Mouse (Mus musculus): ENCODE results near the gene Nt5e.
A peak's percentile ranks its signal among the peaks of the same experiment; 100 is the strongest.
"Not testable (repeated sequence)": the region's sequence is repeated elsewhere in the genome, so short reads cannot be mapped to it uniquely, and the experiment has no call there.

Gene Nt5e

GRCm38 (mm10) chr9:88326930-88327901, at the start of gene Nt5e:
Gene Nt5e (plus strand): TSS chr9:88327197.
- DNase-seq: peak; percentile 85 to 88

DNA sequence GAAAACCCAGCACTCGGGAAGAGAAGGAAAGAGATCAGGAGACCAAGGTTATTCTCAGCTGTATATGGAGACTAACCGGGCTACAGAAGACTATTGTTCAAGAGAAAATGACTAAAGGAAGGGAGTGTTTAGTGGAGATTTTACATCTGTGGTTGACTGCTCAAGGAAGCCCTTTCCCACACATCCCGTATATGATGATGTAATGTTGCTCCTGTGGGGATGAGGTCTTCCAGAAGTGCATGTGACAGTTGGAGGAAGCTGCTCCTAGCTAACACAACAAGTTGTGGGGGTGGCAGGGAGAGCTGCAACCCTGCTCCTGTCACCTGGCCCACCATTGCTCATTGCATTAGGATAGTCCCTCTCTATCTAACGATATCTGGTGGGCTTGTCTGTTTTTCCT, 49.4 kb upstream of the Nt5e start:
- DNase-seq: no peak

DNA sequence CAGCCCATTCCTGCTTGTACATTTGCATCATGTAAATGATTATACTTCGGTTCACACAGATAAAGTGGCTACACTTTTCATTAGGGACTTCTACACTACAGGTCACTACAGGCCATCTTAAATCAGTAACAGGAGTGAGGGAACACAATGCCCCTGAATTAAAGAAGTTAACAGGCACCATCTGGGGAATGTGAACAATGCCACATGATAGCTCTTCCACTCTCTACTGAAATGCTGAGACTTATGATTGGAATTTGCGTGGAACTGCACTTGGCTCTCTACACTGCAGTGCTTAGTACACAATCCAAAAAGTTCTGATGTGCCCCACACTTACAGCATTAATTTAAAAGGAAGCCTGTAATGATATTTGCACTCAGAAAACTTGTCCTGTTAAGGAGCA, 47.3 kb upstream of the Nt5e start:
- no peak for DNase-seq

DNA sequence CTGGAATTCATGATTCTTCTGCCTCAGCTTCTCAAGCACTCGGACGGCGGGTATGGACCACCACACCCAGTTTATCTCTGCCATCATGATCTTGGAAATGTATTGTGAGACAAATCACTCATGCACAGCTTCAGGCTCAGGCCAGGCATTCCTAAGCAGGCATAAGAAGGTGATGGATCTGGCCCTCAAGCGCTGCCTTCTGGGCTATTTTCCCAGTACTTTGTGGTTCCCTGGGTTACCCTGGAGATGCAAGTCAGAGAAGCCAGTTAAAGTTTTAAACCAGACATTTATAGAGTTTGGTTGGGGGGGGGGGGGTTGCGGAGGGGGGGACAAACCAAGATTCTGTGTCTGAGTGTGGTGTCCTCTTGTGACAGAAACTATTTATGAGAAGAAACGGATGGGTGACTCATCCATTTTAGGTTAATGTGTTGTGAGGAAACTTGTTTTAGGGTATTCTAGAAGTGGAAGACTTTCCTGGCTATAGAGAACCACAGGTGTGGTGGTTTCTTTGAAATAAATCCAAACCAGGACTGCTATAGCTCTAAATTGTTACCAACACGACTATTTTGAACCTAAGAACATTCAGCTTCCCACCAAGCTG, 37.3 kb upstream of the Nt5e start:
- DNase-seq: no peak

DNA sequence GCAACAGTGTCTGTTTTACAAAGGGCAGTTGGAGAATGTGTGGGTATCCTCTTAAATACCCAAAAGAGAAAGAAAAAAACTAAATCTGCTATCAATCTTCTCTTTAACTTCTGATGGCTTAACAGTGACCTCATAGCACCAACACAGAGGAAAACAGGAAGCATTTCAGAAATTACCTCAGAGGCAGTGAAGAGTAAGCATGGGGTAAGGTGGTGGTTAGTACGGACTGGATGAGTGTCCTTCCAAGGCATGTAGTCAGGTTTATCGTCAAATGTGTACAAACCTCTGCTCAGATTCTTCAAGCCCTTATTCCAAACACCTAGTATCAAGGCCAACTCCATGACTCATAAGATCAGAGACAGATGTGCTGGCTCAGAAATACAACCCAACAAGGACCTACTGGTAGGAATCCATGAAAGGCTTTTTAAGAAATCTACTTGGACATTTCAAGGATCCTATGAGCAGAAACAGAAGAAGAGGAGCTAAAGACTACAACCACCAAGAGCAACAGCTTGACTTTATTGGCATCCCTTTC, 34.1 kb upstream of the Nt5e start:
- DNase-seq: no peak

- peak; percentile 45 to 62 for DNase-seq
Measured at GRCm38 (mm10) chr9:88295798-88296197, 31.2 kb upstream of the Nt5e start.

- DNase-seq: no peak
Measured at GRCm38 (mm10) chr9:88296321-88296720, 30.7 kb upstream of the Nt5e start.

DNA sequence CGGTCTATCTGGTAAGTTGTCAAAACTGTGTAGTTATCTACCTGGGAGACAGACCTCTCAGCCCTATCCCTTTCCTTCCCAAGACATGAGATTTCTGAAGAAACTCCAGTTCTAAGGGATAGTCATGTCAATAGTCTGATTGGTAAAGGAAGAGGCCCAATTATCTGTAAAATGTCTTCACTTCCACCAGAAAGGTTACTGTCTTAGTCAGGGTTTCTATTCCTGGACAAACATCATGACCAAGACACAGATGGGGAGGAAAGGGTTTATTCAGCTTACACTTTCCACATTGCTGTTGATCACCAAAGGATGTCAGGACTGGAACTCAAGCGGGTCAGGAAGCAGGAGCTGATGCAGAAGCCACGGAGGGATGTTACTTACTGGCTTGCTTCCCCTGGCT, 29.8 kb upstream of the Nt5e start:
- DNase-seq: not testable (repeated sequence)

- DNase-seq: no peak
Measured at GRCm38 (mm10) chr9:88297871-88298658, 28.9 kb upstream of the Nt5e start.

DNA sequence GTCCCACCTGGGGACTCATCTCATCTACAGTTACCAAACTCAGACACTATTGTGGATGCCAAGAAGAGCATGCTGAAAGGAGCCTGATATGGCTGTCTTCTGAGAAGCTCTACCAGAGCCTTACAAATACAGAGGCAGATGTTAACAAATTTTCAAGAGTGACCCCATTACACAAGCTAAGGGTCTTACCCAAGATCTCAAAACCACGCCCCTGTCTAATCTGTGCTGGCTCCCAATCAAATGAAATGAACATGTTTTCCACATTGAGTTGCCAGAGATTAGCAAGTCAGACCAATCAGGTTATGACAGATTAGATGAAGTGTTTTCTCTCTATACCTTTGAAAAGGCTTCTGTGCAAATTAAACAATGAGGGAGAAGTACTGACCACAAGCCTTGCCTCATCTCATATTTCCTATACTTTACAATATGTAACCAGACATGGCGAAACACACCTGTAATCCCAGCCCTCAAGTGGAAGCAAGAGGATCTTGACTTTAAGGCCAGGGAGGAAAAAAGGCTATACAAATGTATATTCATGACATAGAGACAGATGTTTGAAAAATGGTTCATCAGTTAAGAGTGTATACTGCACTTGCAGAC, 19.9 kb upstream of the Nt5e start:
- DNase-seq: no peak

DNA sequence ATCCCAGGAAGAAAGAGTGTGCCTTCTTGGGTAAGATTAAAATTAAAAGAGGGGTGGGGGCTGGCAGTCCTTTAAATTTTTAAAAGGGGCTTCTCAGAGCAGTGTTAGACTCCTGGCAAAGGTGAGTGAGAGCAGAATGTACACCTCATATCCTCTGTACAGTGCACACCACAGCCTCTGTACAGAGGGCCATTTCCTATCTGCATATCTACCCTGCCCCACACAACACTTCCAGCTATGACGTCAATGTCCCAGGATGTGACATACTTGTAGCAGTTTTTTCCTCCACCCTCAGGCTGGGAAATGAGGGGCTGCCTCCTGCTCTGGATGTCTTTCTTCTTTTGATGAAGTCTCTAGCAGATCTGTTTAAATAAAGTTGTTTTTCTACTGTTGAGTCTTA, 17.9 kb upstream of the Nt5e start:
- no peak for DNase-seq

GRCm38 (mm10) chr9:88319226-88319625, 7.8 kb upstream of the Nt5e start:
- no peak for DNase-seq

DNA sequence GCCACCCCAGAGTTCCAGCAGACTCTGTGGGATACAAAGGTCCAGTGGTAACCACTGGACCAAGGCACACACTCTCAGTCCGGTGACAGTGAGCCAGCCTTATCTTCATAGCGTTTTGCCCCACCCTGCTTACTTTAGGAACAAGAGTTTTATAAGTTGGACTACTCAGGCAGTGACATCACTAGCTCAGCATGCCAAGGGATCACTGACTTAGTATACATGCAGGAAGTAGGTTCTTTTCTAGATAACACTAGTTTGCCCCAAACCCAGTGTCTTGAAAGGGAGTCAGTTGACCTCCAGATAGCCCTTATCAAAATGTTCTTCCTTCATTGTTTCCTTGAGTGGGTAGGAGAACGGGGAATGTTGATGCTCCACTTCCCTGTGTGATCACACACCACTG, 2.4 kb upstream of the Nt5e start:
- no peak for DNase-seq

- DNase-seq: no peak
Measured at GRCm38 (mm10) chr9:88328666-88329065, 1.7 kb downstream of the Nt5e start.

DNA sequence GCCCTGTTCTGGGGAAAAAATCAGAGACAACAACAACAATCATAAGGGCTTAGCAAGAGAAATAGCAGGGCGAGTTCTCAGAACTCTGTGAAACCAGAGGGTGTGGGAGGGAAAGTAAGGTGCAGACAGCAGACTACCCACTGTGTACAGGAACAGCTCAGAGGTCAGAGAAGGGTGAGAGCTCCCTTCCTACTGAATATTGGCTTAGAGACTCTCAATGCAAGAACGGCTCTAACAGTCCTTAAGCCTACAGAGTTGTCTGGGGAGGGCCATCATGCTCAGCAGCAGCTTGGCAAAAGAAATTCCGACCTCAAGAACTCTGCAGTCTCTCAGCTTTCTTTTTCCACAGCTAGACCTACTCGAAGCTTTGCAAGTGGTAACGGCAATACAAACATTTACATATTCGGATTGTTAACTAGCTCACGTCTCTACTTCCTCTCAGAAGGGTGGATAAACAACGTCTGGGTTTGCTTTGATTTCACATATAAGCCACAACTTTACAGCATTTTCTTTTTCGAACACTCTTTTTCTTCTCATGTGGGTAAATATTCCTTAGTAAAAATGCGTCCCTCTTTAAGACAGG, 2.3 kb downstream of the Nt5e start:
- DNase-seq: no peak

GRCm38 (mm10) chr9:88330316-88330715, 3.3 kb downstream of the Nt5e start:
- DNase-seq: no peak

GRCm38 (mm10) chr9:88332447-88332846, 5.5 kb downstream of the Nt5e start:
- DNase-seq: no peak

- no peak for DNase-seq
Measured at GRCm38 (mm10) chr9:88335839-88336238, 8.8 kb downstream of the Nt5e start.

DNA sequence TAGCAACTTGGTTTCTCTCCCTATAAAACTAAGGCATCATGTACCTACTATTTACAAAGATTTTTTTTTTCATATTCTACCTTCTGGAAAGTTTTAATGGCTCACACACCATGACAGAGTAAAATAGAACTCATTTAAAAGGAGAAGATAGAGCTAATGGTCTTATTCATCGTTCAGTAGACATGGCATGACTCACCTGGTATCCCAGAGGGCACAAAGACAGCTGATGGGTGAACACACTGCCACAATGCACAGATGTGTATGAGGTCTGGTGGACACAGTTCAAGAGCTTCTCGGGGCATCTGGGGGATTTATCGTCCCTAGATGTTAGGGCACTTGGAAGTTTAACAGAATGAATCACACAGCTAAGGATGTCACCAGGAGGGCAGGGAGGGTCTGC, 13.8 kb downstream of the Nt5e start:
- no peak for DNase-seq

GRCm38 (mm10) chr9:88342241-88342640, 15.2 kb downstream of the Nt5e start:
- no peak for DNase-seq

- DNase-seq: no peak
Measured at GRCm38 (mm10) chr9:88342701-88343100, 15.7 kb downstream of the Nt5e start.

DNA sequence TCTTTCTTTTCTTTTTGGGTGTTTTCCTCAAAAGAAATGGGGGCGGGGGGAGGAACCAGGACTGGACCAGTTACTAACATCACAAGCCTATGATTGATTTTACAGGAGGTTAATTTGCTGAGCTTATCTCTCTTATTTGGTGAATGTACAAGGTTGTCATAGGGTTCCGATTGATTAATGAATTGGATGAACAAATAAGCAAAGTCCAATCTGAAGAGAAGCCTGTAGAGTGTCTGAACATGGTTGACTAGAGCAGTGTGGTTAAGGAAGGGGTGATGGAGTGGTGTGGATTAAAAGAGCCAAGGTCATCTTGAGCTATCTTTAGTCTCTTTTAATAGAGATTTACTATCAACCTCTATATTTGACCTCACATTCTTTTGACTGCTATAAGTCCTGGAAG, 17.4 kb downstream of the Nt5e start:
- DNase-seq: no peak

Data from cerebellum, postnatal 25 days (tissue).